In genomic region chr2:158687804-158688241, GRCm38 (mm10) we compare ENCODE assay signal across 8 mouse cellular contexts. TPM values are rescaled to one million over a fixed set of nuclear protein-coding genes. Genes with fewer than 3 reads are reported as not detected.
A peak's percentile ranks its signal among the peaks of the same experiment; 100 is the strongest.
DNase-seq lines count a peak whose midpoint lies in the region; ATAC-seq and TF ChIP-seq lines count a peak whose summit lies in the region.

No protein-coding gene starts in this region.

- H3K9me3 ChIP-seq in hindbrain, embryonic 15.5 days = no peaks in the 10 kb centered on the region
- no peaks in the 10 kb centered on the region for H3K9me3 ChIP-seq in hindbrain, embryonic 12.5 days (replicated peaks)
- no peaks in the 10 kb centered on the region for H3K9me3 ChIP-seq in intestine, embryonic 14.5 days (ENCODE audit: control insufficient read depth, low read length)

- H3K4me1 ChIP-seq in hindbrain, embryonic 15.5 days (replicated peaks) = peaks cover 43% of the 10 kb centered on the region
- H3K4me1 ChIP-seq in hindbrain, embryonic 12.5 days = peaks cover 19% of the 10 kb centered on the region
- no peaks in the 10 kb centered on the region for H3K4me1 ChIP-seq in intestine, embryonic 14.5 days (replicated peaks; ENCODE audit: control insufficient read depth, insufficient read depth, low read length)
- peaks cover 4% of the 10 kb centered on the region for H3K4me1 ChIP-seq in small intestine, adult 2 months (ENCODE audit: control insufficient read depth, insufficient read depth, insufficient read length, low read length)

- intact Hi-C loops in left cerebral cortex, postnatal 25 days (cut with DNase I) = no loop called here

- DNase-seq in NIH3T3 (ENCODE audit: low read depth) = peak; percentile 44
- peak; percentile 55 to 56 for DNase-seq in frontal cortex, postnatal 14 days (ENCODE audit: low spot score in 2 of 2)
- DNase-seq in intestine, embryonic 14.5 days (ENCODE audit: low spot score) = no peak
- peak; percentile 73 to 94 for DNase-seq in left cerebral cortex, postnatal 25 days (ENCODE audit: low spot score in 2 of 2)
- DNase-seq in cerebellum, adult 11 months = no peak

- H3K27ac ChIP-seq in hindbrain, embryonic 15.5 days (replicated peaks) = 0 out of 2 replicates have a peak overlapping the region, but pooled peaks have one; percentile 34
- H3K27ac ChIP-seq in hindbrain, embryonic 12.5 days = no peak overlapping the region
- no peak overlapping the region; the same call in 1 of the 2 replicates for H3K27ac ChIP-seq in intestine, embryonic 14.5 days (ENCODE audit: low read depth)
- peak overlapping the region; percentile 52; the same call in 1 of the 2 replicates for H3K27ac ChIP-seq in small intestine, adult 2 months (ENCODE audit: insufficient read depth, low read depth, low read length)

- no peaks in the 10 kb centered on the region for H3K36me3 ChIP-seq in hindbrain, embryonic 15.5 days
- H3K36me3 ChIP-seq in hindbrain, embryonic 12.5 days = no peaks in the 10 kb centered on the region
- H3K36me3 ChIP-seq in intestine, embryonic 14.5 days (ENCODE audit: control insufficient read depth, insufficient read depth, low read length) = no peaks in the 10 kb centered on the region
- no peaks in the 10 kb centered on the region for H3K36me3 ChIP-seq in small intestine, adult 2 months (ENCODE audit: control insufficient read depth, insufficient read depth, low read length)

- H3K27me3 ChIP-seq in hindbrain, embryonic 15.5 days = no peaks in the 10 kb centered on the region
- no peaks in the 10 kb centered on the region for H3K27me3 ChIP-seq in hindbrain, embryonic 12.5 days
- no peaks in the 10 kb centered on the region for H3K27me3 ChIP-seq in intestine, embryonic 14.5 days (replicated peaks; ENCODE audit: control insufficient read depth, insufficient read depth, low read length)
- no peaks in the 10 kb centered on the region for H3K27me3 ChIP-seq in small intestine, adult 2 months (ENCODE audit: control insufficient read depth, insufficient read depth, low read length)

- no peak for ATAC-seq in hindbrain, embryonic 15.5 days (ENCODE audit: low FRiP score, low read depth)
- ATAC-seq in hindbrain, embryonic 12.5 days (ENCODE audit: low FRiP score) = no peak
- no peak for ATAC-seq in intestine, embryonic 14.5 days (replicated peaks; ENCODE audit: low FRiP score, low TSS enrichment, low read depth)

- no peak overlapping the region for H3K9ac ChIP-seq in hindbrain, embryonic 15.5 days
- H3K9ac ChIP-seq in hindbrain, embryonic 12.5 days = no peak overlapping the region
- H3K9ac ChIP-seq in intestine, embryonic 14.5 days (ENCODE audit: low read length) = no peak overlapping the region

- WGBS in hindbrain, embryonic 15.5 days = 45% methylated on average over 25 of the region's 25 CpGs
- WGBS in hindbrain, embryonic 12.5 days = 53% methylated on average over 25 of the region's 25 CpGs
- 49% methylated on average over 25 of the region's 25 CpGs for WGBS in intestine, embryonic 14.5 days
- WGBS in small intestine, adult 2 months = 47% methylated on average over 25 of the region's 25 CpGs

- no peak for TF ChIP-seq POLR2A in small intestine, adult 2 months (IDR thresholded peaks at IDR 0.05; ENCODE audit: low read depth, low read length)

- H3K4me3 ChIP-seq in hindbrain, embryonic 15.5 days = no peak overlapping the region
- H3K4me3 ChIP-seq in hindbrain, embryonic 12.5 days = no peak overlapping the region
- H3K4me3 ChIP-seq in intestine, embryonic 14.5 days (ENCODE audit: low read depth, low read length) = no peak overlapping the region
- H3K4me3 ChIP-seq in small intestine, adult 2 months (ENCODE audit: low read depth, low read length) = no peak overlapping the region

- H3K4me2 ChIP-seq in hindbrain, embryonic 15.5 days = peak overlapping the region; percentile 30
- no peak overlapping the region for H3K4me2 ChIP-seq in hindbrain, embryonic 12.5 days (replicated peaks)
- peak overlapping the region; percentile 28; the same call in 1 of the 2 replicates for H3K4me2 ChIP-seq in intestine, embryonic 14.5 days (ENCODE audit: low read length)

- TF ChIP-seq CTCF in small intestine, adult 2 months (IDR thresholded peaks at IDR 0.05; ENCODE audit: extremely low read depth, insufficient read length, insufficient replicate concordance, low read depth, low read length) = no peak

RNA-seq across cellular contexts. Expression of gene Ppp1r16b, which starts 22.6 kb away (rescaled TPM):
- 22.1 and 23.4 TPM in 2 replicates for polyA plus RNA-seq in hindbrain, embryonic 15.5 days (2015; fragmentation: Nextera tagmentation; extraction: Ambion mirVana)
- polyA plus RNA-seq in hindbrain, embryonic 12.5 days (2016; fragmentation: Nextera tagmentation; extraction: Ambion mirVana) = 3.7 and 3.8 TPM in 2 replicates
- polyA plus RNA-seq in intestine, embryonic 14.5 days (2014; fragmentation: Nextera tagmentation; extraction: Ambion mirVana) = 5.0 and 5.4 TPM in 2 replicates
- 100 to 1,000 TPM; 119 to 132 TPM for total RNA-seq in left cerebral cortex, postnatal 25 days (2021)
- 3.6 and 3.9 TPM in 2 replicates for polyA plus RNA-seq in small intestine, adult 2 months (2012; rRNA removed)

Comparison
In these comparisons a context has a peak if more than half of its experiments do, and no peak if none do; other contexts are left out.
1. H3K27ac ChIP-seq: peak in hindbrain, embryonic 15.5 days (single experiment) and small intestine, adult 2 months (single experiment); none in hindbrain, embryonic 12.5 days (single experiment) and intestine, embryonic 14.5 days (single experiment).
2. DNase-seq: peak in NIH3T3 (single experiment), frontal cortex, postnatal 14 days (2 of 2) and left cerebral cortex, postnatal 25 days (2 of 2); none in intestine, embryonic 14.5 days (single experiment) and cerebellum, adult 11 months (single experiment).